Mouse (Mus musculus) kidney, embryonic 15.5 days (tissue): ENCODE measurements around the gene Ccdc148. TPM values are rescaled to one million over a fixed set of nuclear protein-coding genes. Genes with fewer than 3 reads are reported as not detected.
A peak's percentile ranks its signal among the peaks of the same experiment; 100 is the strongest.

Experiments
- ATAC-seq: fragments of 200-750 bp; cut with Nextera tagmentation; replicated peaks from 2 replicates; pipeline ENCODE4 v1.8.0; 2017; ENCODE audit warnings: moderate TSS enrichment; ENCODE audit not compliant: low FRiP score
- H3K27ac ChIP-seq: fragments of 300-500 bp; sonication (generic); 2 replicates; pipeline ENCODE4 v1.5.1; 2015; ENCODE audit warnings: mild to moderate bottlenecking, inconsistent platforms
- H3K27me3 ChIP-seq: fragments of 300-500 bp; sonication (generic); 2 replicates; pipeline ENCODE4 v1.6.1; 2015; ENCODE audit warnings: inconsistent platforms
- H3K36me3 ChIP-seq: fragments of 300-500 bp; sonication (generic); 2 replicates; pipeline ENCODE4 v1.6.1; 2015; ENCODE audit warnings: inconsistent platforms
- H3K4me1 ChIP-seq: fragments of 300-500 bp; sonication (generic); 2 replicates; pipeline ENCODE4 v1.6.1; 2015; ENCODE audit warnings: inconsistent platforms
- H3K4me2 ChIP-seq: fragments of 300-500 bp; sonication (generic); 2 replicates; pipeline ENCODE4 v1.6.1; 2015; ENCODE audit warnings: moderate library complexity, mild to moderate bottlenecking, inconsistent platforms
- H3K4me3 ChIP-seq: fragments of 300-500 bp; sonication (generic); replicated peaks from 2 replicates; pipeline ENCODE4 v1.5.1; 2015; ENCODE audit warnings: mild to moderate bottlenecking, inconsistent platforms
- H3K9ac ChIP-seq: fragments of 300-500 bp; sonication (generic); 2 replicates; pipeline ENCODE4 v1.6.1; 2015; ENCODE audit warnings: mild to moderate bottlenecking, inconsistent platforms
- H3K9me3 ChIP-seq: fragments of 300-500 bp; sonication (generic); replicated peaks from 2 replicates; pipeline ENCODE4 v1.6.1; 2016; ENCODE audit warnings: inconsistent platforms
- WGBS: fragments of 180-500 bp; shearing (Covaris S2); methylation state at CpG from one replicate; pipeline ENCODE4 v1.1.7; 2015; ENCODE audit warnings: mixed read lengths; 5-methylcytosine and 5-hydroxymethylcytosine counted together
- polyA plus RNA-seq: library from polyadenylated mRNA; unstranded; fragments of >200 nt; fragmentation: Nextera tagmentation; extraction: Ambion mirVana; gene quantifications from 2 replicates; pipeline ENCODE4 v1.2.1, GENCODE M21; 2015

The Ccdc148 gene
- polyA plus RNA-seq, 1 experiment from 2014 or later = 1.5 TPM

DNA sequence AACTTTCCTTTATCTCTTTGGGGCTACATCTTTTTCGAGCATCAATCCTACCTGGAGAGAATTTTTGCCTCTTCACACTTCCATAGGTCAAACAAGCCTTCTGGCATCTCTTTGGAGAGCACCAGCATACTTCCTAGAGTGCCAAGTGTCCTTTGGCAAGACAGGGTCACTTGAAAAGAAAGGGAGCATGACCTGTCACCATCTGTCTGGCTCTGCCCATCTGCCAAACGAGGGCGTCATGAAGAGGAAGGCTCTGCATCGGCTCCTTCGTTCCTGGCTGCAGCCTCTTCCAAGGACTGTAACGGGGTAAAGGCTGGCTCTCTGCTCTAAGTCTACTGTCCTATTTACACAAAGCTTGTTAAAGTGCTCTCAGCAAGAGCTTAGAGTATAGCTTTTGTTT lies 124.0 kb downstream of the Ccdc148 start:
- H3K4me3 ChIP-seq = no peak overlapping the region
- no peaks in the 10 kb centered on the region for H3K4me1 ChIP-seq
- H3K27me3 ChIP-seq = no peaks in the 10 kb centered on the region
- H3K27ac ChIP-seq = no peak overlapping the region
- no peak overlapping the region for H3K4me2 ChIP-seq
- H3K36me3 ChIP-seq = no peaks in the 10 kb centered on the region
- no peak for ATAC-seq
- no peaks in the 10 kb centered on the region for H3K9me3 ChIP-seq
- 61% methylated on average over 6 of the region's 6 CpGs for WGBS
- H3K9ac ChIP-seq = no peak overlapping the region

DNA sequence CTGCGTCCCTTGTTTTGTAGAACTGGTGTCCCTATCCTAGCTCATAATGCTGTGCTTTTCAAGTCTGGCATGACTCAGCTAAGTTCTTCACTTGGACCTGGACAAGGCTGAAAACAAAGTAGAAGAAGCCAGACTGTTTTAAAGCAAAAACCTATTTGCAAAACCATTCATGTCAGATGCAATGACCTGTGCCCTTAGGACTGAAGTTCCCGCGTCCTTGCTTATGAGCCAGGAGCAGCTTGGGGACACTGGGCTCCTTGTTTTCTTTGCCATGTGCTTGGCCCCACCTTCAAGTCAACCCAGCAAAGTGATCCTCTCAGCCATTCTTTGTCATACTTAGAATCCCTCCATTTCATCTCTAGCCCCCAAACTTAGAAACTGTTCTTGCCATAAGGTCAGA lies 125.3 kb downstream of the Ccdc148 start:
- no peak for ATAC-seq
- H3K9ac ChIP-seq = no peak overlapping the region
- no peak overlapping the region for H3K4me3 ChIP-seq
- H3K36me3 ChIP-seq = no peaks in the 10 kb centered on the region
- H3K27me3 ChIP-seq = no peaks in the 10 kb centered on the region
- no peak overlapping the region for H3K27ac ChIP-seq
- WGBS = 81% methylated on average over 3 of the region's 3 CpGs
- no peaks in the 10 kb centered on the region for H3K9me3 ChIP-seq
- no peak overlapping the region for H3K4me2 ChIP-seq
- H3K4me1 ChIP-seq = no peaks in the 10 kb centered on the region

- Histone ChIP-seq H3K27ac (no peak overlapping the region), H3K4me1 (no peaks in the 10 kb centered on the region), H3K36me3 (no peaks in the 10 kb centered on the region), H3K27me3 (no peaks in the 10 kb centered on the region), H3K9ac (no peak overlapping the region), H3K4me2 (no peak overlapping the region), H3K4me3 (no peak overlapping the region), H3K9me3 (no peaks in the 10 kb centered on the region)
- ATAC-seq = no peak
- WGBS = 89% methylated on average over 6 of the region's 6 CpGs
These were observed 126.2 kb downstream of the Ccdc148 start for GRCm38 (mm10) chr2:59034281-59034680.

DNA sequence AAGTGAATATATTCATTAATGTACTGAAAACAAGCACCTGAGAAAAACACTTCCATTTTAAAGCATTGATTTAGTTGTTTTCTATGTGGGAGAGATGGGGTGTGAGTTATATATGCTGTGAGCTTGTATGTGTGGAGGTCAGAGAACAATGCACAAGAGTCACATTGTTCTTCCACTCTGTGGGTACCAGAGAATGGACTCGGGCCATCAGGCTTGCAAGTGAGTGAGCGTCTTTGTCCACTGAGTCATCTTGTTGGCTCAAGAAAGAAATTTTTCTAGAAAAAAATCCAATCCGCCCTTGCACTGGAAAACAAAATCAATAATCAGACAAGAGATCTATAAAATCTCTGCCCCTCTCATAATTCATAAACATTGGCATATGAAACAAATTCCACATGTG lies 135.9 kb downstream of the Ccdc148 start:
- H3K27me3 ChIP-seq = no peaks in the 10 kb centered on the region
- no peak for ATAC-seq
- H3K27ac ChIP-seq = no peak overlapping the region
- no peaks in the 10 kb centered on the region for H3K36me3 ChIP-seq
- H3K9ac ChIP-seq = no peak overlapping the region
- no peak overlapping the region for H3K4me2 ChIP-seq
- H3K9me3 ChIP-seq = no peaks in the 10 kb centered on the region
- H3K4me1 ChIP-seq = no peaks in the 10 kb centered on the region
- 90% methylated on average over 3 of the region's 3 CpGs for WGBS
- H3K4me3 ChIP-seq = no peak overlapping the region

DNA sequence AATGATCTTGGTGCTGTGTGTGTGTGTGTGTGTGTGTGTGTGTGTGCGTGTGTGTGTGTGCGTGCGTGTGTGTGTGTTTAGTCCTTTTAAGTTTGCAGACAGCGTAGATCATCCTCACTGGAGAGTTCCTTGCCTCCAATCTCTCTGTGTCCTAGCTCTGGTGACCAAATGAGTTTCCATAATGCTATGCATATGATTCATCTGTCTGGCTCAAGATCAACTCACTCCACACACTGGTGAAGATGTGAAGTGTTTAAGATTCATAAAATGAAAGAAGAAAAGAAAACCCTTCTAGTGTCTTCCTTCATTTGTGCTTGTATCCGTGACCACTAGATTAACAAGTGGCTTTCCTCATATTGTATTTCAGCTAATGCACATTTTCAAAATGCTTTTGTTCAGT lies 153.1 kb downstream of the Ccdc148 start:
- ATAC-seq = no peak
- no peaks in the 10 kb centered on the region for H3K36me3 ChIP-seq
- 91% methylated on average over 5 of the region's 5 CpGs for WGBS
- no peaks in the 10 kb centered on the region for H3K9me3 ChIP-seq
- H3K4me1 ChIP-seq = no peaks in the 10 kb centered on the region
- H3K9ac ChIP-seq = no peak overlapping the region
- H3K4me3 ChIP-seq = no peak overlapping the region
- no peaks in the 10 kb centered on the region for H3K27me3 ChIP-seq
- no peak overlapping the region for H3K4me2 ChIP-seq
- no peak overlapping the region for H3K27ac ChIP-seq

DNA sequence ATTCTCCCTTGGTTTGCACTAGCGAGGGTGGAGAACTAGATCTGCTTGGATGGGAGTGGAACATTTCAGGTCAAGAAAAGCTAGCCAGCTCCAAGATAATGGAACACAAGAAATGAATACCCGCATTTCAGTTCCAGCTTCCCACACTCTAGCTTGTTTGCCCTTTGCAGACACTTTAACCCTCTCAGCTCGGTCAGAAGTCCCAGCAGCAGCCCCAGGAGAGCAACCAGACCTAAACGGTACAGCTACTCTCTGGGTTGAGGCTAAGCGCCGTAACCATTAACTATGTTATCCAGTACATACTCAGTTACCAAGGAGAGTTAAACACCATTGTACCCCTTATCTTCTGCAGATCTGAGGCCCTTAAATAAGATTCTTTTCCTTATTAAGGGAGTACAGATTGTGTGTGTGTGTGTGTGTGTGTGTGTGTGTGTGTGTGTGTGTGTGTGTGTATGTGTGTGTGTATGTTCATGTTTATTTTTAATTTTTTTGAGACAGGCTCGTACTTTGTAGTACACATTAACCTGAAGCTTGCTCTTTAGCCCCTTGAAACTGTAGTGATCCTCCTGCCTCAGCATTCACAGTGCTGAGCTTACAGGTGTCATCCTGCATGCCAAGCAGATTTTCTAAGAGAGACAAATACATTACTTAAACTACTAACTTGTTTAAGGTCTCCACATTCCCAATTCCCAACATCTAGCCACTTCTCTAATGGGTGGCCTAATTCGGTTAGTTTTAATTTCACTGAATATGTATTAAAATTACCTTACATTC lies 153.7 kb downstream of the Ccdc148 start:
- no peak overlapping the region for H3K4me2 ChIP-seq
- no peak overlapping the region for H3K9ac ChIP-seq
- no peaks in the 10 kb centered on the region for H3K4me1 ChIP-seq
- no peak for ATAC-seq
- H3K9me3 ChIP-seq = no peaks in the 10 kb centered on the region
- no peaks in the 10 kb centered on the region for H3K36me3 ChIP-seq
- no peaks in the 10 kb centered on the region for H3K27me3 ChIP-seq
- 84% methylated on average over 8 of the region's 8 CpGs for WGBS
- H3K4me3 ChIP-seq = no peak overlapping the region
- H3K27ac ChIP-seq = no peak overlapping the region

- H3K27me3 ChIP-seq = no peaks in the 10 kb centered on the region
- no peaks in the 10 kb centered on the region for H3K4me1 ChIP-seq
- H3K36me3 ChIP-seq = no peaks in the 10 kb centered on the region
- no peak overlapping the region for H3K9ac ChIP-seq
- WGBS = 76% methylated on average over 2 of the region's 2 CpGs
- ATAC-seq = no peak
- no peak overlapping the region for H3K4me2 ChIP-seq
- H3K4me3 ChIP-seq = no peak overlapping the region
- H3K27ac ChIP-seq = no peak overlapping the region
- no peaks in the 10 kb centered on the region for H3K9me3 ChIP-seq
These were observed 163.3 kb downstream of the Ccdc148 start for GRCm38 (mm10) chr2:58997151-58997550.

- peak; percentile 64; the same call in 1 of the 2 replicates for ATAC-seq
- H3K4me1 ChIP-seq = no peaks in the 10 kb centered on the region
- no peak overlapping the region for H3K9ac ChIP-seq
- peak overlapping the region; percentile 23; the same call in 1 of the 2 replicates for H3K4me2 ChIP-seq
- H3K4me3 ChIP-seq = no peak overlapping the region
- WGBS = 65% methylated on average over 14 of the region's 14 CpGs
- H3K36me3 ChIP-seq = no peaks in the 10 kb centered on the region
- no peaks in the 10 kb centered on the region for H3K27me3 ChIP-seq
- H3K27ac ChIP-seq = peak overlapping the region; percentile 56; the same call in 1 of the 2 replicates
- 0 out of 2 replicates have a peak, but pooled peaks cover 3% of the 10 kb centered on the region for H3K9me3 ChIP-seq
These were observed 167.9 kb downstream of the Ccdc148 start for GRCm38 (mm10) chr2:58992431-58993191.

GRCm38 (mm10) chr2:58978095-58978494 lies 182.4 kb downstream of the Ccdc148 start:
- H3K27me3 ChIP-seq = no peaks in the 10 kb centered on the region
- H3K9ac ChIP-seq = no peak overlapping the region
- no peaks in the 10 kb centered on the region for H3K36me3 ChIP-seq
- no peak overlapping the region for H3K4me3 ChIP-seq
- H3K4me1 ChIP-seq = no peaks in the 10 kb centered on the region
- no peak overlapping the region for H3K27ac ChIP-seq
- H3K9me3 ChIP-seq = no peaks in the 10 kb centered on the region
- WGBS = 88% methylated on average over 7 of the region's 7 CpGs
- no peak overlapping the region for H3K4me2 ChIP-seq
- ATAC-seq = no peak

- ATAC-seq = no peak
- no peaks in the 10 kb centered on the region for H3K27me3 ChIP-seq
- H3K9me3 ChIP-seq = no peaks in the 10 kb centered on the region
- H3K4me1 ChIP-seq = no peaks in the 10 kb centered on the region
- H3K27ac ChIP-seq = no peak overlapping the region
- H3K9ac ChIP-seq = no peak overlapping the region
- WGBS = 71% methylated on average over 9 of the region's 9 CpGs
- no peaks in the 10 kb centered on the region for H3K36me3 ChIP-seq
- no peak overlapping the region for H3K4me2 ChIP-seq
- no peak overlapping the region for H3K4me3 ChIP-seq
These were observed 188.8 kb downstream of the Ccdc148 start for GRCm38 (mm10) chr2:58971507-58972275.

GRCm38 (mm10) chr2:58956770-58957300 lies 203.6 kb downstream of the Ccdc148 start:
- H3K36me3 ChIP-seq = no peaks in the 10 kb centered on the region
- no peak overlapping the region for H3K4me2 ChIP-seq
- no peaks in the 10 kb centered on the region for H3K4me1 ChIP-seq
- H3K27ac ChIP-seq = no peak overlapping the region
- no peaks in the 10 kb centered on the region for H3K9me3 ChIP-seq
- WGBS = 67% methylated on average over 2 of the region's 2 CpGs
- H3K27me3 ChIP-seq = no peaks in the 10 kb centered on the region
- no peak overlapping the region for H3K9ac ChIP-seq
- no peak for ATAC-seq
- H3K4me3 ChIP-seq = no peak overlapping the region

DNA sequence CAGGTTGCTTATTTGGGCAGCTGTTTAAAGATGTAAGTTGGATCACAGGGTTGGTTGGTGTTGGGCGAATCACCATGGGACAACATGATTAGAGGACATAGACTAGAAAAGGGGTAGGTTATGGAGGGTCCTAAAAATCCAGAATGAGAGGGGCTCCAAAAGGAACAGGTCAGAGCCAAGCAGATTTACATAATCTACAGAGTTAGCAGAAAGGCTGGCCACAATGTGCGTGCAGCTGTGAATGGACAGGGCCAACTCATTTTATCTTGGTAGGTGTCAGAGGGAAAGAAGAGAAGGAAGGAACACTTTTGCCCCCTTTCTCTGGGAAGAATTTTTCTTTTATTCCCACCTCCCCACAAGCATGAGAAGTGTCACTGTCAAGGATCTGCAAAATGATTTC lies 204.1 kb downstream of the Ccdc148 start:
- Histone ChIP-seq H3K27me3 (no peaks in the 10 kb centered on the region), H3K36me3 (no peaks in the 10 kb centered on the region), H3K9me3 (no peaks in the 10 kb centered on the region), H3K4me3 (no peak overlapping the region), H3K4me2 (no peak overlapping the region), H3K9ac (no peak overlapping the region), H3K27ac (no peak overlapping the region), H3K4me1 (no peaks in the 10 kb centered on the region)
- ATAC-seq = no peak
- WGBS = 86% methylated on average over 2 of the region's 2 CpGs
